Mouse (Mus musculus) layer of hippocampus, postnatal 36 days (tissue): ENCODE data around the gene Gm10134. TPM values are rescaled to one million over a fixed set of nuclear protein-coding genes. Genes with fewer than 3 reads are reported as not detected.

Source experiments
- DNase-seq, 2 experiments: peaks; one replicate each; pipeline ENCODE4 v3.0.0; 2022
- total RNA-seq, 2 experiments: library from RNA; stranded (reverse); gene quantifications; 2 replicates each; pipeline ENCODE4 v1.2.3; 2021

Gm10134 gene
- total RNA-seq, 2 experiments from 2014 or later, result 1.9 TPM; not detected in 1

DNA sequence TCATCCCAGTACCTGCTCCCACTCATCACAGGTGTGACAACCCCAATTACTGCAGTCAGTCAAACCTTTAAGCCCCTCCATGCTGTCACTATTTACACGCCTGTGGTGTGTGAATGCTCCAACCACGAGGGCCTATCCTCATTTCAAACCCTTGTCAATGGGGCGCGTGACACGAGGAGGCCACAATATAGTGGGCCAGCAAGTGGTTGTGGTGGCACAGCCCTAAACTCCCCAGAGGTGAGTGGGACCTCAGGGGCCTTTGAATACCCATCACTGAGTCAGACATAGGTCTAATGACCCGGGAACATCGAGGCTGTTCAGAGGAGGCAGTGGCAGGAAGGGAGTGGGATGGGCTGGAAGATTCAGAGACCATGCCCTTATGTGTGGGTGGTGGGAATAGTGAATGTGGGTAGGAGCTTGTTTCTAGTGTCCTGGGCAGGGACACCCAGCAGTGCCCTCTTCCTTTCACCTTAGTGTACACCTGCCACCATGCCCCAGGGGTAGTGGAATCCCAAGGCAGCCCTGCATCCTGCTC, 28.1 kb downstream of the Gm10134 start:
- DNase-seq, result no peak

- no peak for DNase-seq
Observed at GRCm38 (mm10) chr2:28534436-28535262, 28.8 kb downstream of the Gm10134 start.

- no peak for DNase-seq
Observed at GRCm38 (mm10) chr2:28535263-28535540, 29.3 kb downstream of the Gm10134 start.

DNA sequence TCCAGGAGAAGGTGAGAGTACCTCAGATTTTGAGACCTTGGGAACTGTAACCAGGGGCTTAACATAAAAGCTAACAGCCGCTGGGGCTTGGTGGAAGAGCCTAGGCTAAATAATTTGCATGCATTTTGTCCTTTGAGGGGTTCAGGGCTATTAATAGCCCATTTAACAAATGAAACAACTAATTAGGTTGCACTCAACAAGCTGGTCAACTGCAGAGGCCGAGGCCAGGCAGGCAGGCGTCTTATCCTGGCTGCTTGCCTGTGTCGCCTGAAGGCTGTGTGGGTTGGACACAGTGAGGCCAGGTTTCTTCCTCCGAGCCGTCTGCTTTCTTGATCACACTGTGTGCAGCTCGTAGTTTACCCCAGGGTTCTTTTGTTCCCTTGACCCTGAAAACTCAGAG, 29.8 kb downstream of the Gm10134 start:
- DNase-seq, result peak in 1 of 2 experiments; percentile 68

DNA sequence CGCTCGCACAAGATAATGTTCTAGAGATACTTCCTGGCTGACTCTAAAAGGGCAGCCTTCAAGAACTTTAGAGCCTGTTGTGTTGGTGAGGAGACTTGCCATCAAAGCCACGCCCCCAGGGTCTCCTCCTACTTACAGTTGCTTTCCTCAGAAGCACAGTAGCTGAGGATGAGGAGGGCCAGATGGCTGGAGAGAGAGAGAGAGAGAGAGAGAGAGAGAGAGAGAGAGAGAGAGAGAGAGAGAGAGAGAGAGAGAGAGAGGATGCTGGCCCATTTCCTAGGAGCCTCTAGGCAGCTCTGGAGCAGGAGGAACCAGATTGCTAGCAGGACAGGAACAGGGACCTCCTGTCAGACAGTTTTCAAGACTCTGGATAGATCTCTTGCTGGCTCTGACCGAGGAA, 30.3 kb downstream of the Gm10134 start:
- DNase-seq, result no peak

DNA sequence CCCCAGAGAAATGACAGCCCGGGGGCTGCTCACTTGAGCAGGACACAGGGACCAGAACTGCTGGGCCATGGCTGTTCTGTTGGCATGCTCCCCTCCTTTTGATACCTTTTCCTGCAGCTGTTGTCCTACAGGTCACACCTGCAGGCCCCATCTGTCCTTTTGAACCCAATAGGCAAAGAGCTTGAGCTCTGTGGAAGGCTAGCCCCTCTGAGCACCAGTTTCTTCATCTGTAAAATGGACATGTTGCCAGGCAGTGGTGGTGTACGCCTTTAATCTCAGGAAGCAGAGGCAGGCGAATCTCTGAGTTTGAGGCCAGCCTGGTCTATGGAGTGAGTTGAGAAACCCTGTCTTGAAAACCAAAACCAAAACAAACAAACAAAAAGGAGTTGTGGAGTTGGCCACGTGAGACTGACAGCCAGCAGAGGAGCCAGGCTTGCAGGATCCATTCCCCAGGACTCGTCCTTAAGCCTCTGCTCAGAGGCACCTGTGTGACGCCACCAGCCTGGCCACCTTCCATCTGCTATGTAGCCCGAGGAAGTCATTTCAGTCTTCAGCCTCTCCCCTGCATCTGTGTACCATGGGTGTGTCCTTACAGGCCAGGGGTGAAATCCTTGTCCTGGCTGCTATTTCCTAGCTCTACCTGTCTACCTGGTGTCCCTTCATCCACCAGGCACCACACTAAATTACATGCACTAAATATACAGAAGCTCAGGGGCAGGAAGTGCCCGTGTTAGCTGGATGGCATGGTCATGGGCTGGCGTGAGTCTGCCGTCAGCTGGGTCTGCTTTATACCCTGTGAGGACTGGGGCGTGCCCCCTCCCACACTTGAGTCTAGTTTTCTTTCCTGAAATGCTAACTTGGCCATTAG, 31.1 kb downstream of the Gm10134 start:
- no peak for DNase-seq

DNA sequence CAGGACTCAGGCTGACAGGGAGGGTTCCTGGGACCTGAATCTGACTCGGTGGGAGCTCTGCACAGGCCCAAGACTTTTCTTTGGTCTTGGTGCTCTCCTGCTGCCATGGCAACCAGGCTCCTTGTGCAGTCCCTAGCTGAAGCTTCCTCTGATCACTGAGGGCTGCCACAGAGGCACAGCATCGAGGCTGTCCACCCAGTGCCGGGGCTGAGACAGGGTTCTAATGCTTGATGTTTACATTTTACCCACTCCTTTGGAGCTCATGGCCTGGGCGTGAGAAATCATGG, 31.7 kb downstream of the Gm10134 start:
- DNase-seq, result no peak

DNA sequence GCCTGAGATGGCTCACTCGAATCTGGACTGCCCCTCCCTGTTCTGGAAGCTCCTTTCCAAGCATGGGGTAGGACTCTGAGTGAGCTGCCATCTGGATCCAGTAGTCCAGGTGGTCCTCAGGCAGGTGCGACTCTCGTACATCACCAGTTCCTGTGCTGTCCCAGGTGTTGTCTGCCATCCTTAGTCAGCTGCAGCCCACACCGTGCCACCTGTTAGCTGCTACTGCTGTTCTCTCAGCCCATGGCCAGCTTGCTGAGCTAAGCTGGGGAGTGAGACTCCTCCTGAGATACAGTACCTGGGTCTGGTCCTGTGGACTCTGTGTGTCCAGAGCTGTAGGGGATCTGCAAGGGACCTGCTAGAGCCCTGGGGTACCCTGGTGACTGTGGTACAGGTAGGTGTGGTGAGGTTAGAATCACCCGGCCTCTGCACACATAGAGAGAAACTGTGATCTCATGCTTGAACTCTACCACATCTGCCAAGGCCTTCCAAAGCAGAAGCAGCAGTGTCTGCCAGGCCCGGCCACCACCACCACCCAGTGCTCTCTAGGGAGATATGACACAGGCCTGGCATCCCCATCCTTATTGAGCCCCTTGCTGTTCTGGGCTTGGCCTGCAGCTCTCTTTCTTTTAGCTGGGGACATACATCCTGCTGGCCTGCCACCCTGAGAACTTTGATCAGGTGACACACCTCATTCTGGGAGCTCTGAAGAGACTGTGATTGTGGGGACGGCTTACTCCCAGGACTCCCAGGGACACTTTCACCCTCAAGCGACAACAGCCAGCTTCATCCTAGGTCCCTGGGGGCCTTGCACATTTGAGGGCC, 32.3 kb downstream of the Gm10134 start:
- DNase-seq, result no peak

- no peak for DNase-seq
Observed at GRCm38 (mm10) chr2:28538817-28539128, 32.9 kb downstream of the Gm10134 start.

- peak; percentile 74 to 76 for DNase-seq
Observed at GRCm38 (mm10) chr2:28539206-28539605, 33.3 kb downstream of the Gm10134 start.

DNA sequence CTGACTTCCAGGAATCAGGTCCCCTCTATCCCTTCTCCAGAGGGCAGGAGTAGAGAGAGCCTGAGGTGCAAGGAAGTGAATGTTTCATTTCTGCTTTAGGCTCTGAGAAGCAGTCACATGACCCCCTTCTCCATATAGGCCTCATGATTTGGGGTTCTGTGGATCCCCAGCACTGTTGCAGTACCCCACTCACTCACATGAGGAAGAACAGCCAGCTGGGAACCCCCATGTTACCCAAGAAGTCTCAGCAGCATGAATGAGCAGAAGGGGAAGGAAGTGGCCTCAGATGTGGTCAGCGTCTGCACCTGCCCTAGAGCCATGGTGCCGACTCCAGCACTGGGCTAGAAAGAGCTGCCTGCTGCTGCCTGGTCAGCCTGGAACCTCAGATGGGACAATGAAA, 34.1 kb downstream of the Gm10134 start:
- DNase-seq, result no peak

DNA sequence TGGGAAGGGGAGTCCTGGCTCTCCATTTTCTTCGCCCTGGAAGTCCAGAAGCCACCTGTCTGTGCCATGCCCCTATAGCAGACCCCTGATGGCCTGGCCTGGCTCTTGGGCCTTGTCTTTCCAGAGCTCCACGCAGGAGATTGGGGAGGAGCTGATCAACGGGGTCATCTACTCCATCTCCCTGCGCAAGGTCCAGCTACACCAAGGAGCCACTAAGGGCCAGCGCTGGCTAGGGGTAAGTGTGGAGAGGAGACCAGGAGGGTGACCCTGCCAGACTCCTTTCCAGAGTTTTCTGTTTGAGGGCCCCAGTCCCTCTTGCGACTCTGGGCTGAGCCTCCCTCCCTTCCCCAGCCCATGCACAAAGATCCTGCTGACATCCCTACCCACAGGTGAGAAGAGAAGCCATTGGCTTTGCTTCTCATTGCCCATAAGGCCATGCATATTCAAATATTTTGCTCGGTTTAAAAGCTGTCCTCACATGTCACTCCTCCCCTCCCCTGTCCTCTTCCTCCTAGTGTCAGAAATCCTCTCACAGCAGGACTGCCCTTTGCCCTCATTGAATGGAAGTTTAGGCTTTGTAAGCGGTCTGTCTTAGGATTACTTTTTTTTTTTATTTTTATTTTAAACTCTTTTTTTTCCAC, 34.8 kb downstream of the Gm10134 start:
- no peak for DNase-seq

DNA sequence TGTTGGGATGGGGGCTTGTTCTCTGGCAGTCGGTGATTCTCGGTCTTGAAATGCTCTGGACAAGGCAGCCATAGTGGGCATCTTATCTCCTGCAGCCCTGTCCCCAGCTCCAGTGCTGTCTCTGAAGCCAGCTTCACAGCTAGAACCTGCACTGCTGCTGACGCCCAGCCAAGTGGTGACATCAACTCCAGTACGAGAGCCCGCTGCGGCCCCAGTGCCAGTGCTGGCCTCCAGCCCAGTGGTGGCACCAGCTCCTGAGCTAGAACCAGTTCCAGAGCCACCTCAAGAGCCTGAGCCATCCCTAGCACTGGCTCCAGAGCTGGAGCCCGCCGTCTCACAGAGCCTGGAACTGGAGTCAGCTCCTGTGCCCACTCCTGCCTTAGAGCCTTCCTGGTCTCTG, 38.0 kb downstream of the Gm10134 start:
- DNase-seq, result peak; percentile 60 to 69

DNA sequence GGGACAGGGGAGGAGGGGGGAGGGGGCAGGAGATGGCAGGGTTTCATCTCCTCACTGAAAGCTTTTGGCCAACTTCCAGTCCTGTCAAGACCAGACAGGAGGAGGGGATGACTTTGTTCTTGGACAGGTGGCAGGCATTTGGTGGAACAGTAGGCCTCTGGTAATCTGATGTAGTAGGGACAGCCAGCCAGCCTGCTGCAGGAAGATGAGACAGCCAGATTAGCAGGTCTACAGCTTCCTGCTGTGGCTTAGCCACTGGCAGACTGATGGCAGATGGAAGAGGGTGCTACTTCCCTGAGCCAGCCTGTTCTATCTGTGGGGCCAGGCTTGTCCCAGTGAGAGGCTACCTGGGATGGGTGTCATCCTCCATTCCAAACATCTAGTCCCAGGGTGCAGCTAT, 40.1 kb downstream of the Gm10134 start:
- DNase-seq, result no peak

GRCm38 (mm10) chr2:28546560-28546959, 40.7 kb downstream of the Gm10134 start:
- no peak for DNase-seq

GRCm38 (mm10) chr2:28547237-28548172, 41.6 kb downstream of the Gm10134 start:
- DNase-seq, result peak; percentile 72 to 78

GRCm38 (mm10) chr2:28549157-28549556, 43.3 kb downstream of the Gm10134 start:
- DNase-seq, result no peak

GRCm38 (mm10) chr2:28552301-28552700, 46.4 kb downstream of the Gm10134 start:
- no peak for DNase-seq
